Mouse (Mus musculus) left cerebral cortex, adult 2 months (tissue): ENCODE measurements at regions not wholly inside any gene's neighbourhood (a gene's known extent, or its start where the extent isn't known, plus 50 kb on each side); places are given as distances from the start of the nearest gene placed in this dataset.
A peak's percentile ranks its signal among the peaks of the same experiment; 100 is the strongest.

ENCODE experiments used
- DNase-seq, 2 experiments: peaks; one replicate each; pipeline ENCODE4 v3.0.0; 2021 to 2022; ENCODE audit warnings: low spot score in 2 of 2, mixed read lengths in 1 of 2; ENCODE audit errors: extremely low spot score in 1 of 2
- H3K27ac ChIP-seq: fragments of 200-600 bp; 2 replicates; pipeline ENCODE4 v1.8.1; 2022
- H3K4me3 ChIP-seq: fragments of 200-600 bp; 2 replicates; pipeline ENCODE4 v1.8.1; 2022
- CTCF ChIP-seq: fragments of 200-600 bp; IDR thresholded peaks from 2 replicates; pipeline ENCODE4 v1.8.1; 2022; ENCODE audit warnings: antibody characterized with exemption, mild to moderate bottlenecking, moderate library complexity
- intact Hi-C: fragments of 180-260 bp; cut with DNase I; formaldehyde crosslinking; loops from one replicate; pipeline ENCODE4 v1.15.1; 2025

GRCm38 (mm10) chr1:69286374-69286773 lies 178.5 kb upstream of the Erbb4 start:
- Histone ChIP-seq H3K27ac (no peak overlapping the region), H3K4me3 (no peak overlapping the region)
- TF ChIP-seq CTCF: no peak
- intact Hi-C loops: no loop called here
- no peak for DNase-seq

- intact Hi-C loops: no loop called here
- DNase-seq: no peak
- TF ChIP-seq CTCF: no peak
- Histone ChIP-seq H3K4me3 (no peak overlapping the region), H3K27ac (no peak overlapping the region)
These were observed 169.6 kb upstream of the Erbb4 start for GRCm38 (mm10) chr1:69277428-69277827.

DNA sequence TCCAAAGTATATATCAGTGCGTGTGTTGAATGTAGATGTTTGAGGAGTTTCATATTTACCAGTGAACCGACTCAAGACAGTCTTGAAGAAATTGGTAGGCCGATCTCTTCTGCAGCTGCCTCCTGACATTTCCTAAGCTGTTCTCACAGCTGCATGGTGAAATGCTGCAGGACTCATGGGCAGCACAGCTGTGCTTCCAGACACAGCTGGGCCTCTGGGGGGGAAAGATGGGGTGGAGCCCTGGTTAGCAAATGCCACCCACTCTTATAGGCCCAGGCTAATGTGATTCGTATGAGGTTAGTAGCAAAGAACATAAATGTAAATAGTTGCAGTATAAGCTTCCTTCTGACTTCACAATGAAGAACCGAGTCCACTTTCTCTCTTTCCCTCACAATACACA lies 139.8 kb upstream of the Erbb4 start:
- DNase-seq: no peak
- no peak for TF ChIP-seq CTCF
- intact Hi-C loops: no loop called here

GRCm38 (mm10) chr1:69242289-69242909 lies 134.5 kb upstream of the Erbb4 start:
- DNase-seq: no peak
- Histone ChIP-seq H3K4me3 (peak overlapping the region; percentile 43), H3K27ac (no peak overlapping the region)
- intact Hi-C loops: loop anchor here (5.0 kb wide), 2 partner anchors 445 to 545 kb away; partner anchors contain the start of gene Ikzf2
- no peak for TF ChIP-seq CTCF

More for the DNA sequence above, 139.8 kb upstream of the Erbb4 start:
- Histone ChIP-seq H3K4me3 (no peak overlapping the region), H3K27ac (no peak overlapping the region)

GRCm38 (mm10) chr1:69241502-69242214 lies 133.8 kb upstream of the Erbb4 start:
- intact Hi-C loops: loop anchor here (5.0 kb wide), 2 partner anchors 446 to 546 kb away; partner anchors contain the start of gene Ikzf2
- peak overlapping the region; percentile 43 for H3K4me3 ChIP-seq
- peak; percentile 49 to 71 for DNase-seq
- no peak overlapping the region for H3K27ac ChIP-seq
- peak; percentile 99 for TF ChIP-seq CTCF

GRCm38 (mm10) chr1:69227864-69228263 lies 120.0 kb upstream of the Erbb4 start:
- no peak for DNase-seq
- intact Hi-C loops: no loop called here
- Histone ChIP-seq H3K27ac (no peak overlapping the region), H3K4me3 (no peak overlapping the region)
- no peak for TF ChIP-seq CTCF

- DNase-seq: no peak
- no peak for TF ChIP-seq CTCF
- Histone ChIP-seq H3K4me3 (no peak overlapping the region), H3K27ac (no peak overlapping the region)
- intact Hi-C loops: no loop called here
These were observed 105.1 kb upstream of the Erbb4 start for GRCm38 (mm10) chr1:69212896-69213500.

- no peak for TF ChIP-seq CTCF
- Histone ChIP-seq H3K4me3 (no peak overlapping the region), H3K27ac (no peak overlapping the region)
- DNase-seq: no peak
- intact Hi-C loops: no loop called here
These were observed 94.9 kb upstream of the Erbb4 start for GRCm38 (mm10) chr1:69202745-69203144.

DNA sequence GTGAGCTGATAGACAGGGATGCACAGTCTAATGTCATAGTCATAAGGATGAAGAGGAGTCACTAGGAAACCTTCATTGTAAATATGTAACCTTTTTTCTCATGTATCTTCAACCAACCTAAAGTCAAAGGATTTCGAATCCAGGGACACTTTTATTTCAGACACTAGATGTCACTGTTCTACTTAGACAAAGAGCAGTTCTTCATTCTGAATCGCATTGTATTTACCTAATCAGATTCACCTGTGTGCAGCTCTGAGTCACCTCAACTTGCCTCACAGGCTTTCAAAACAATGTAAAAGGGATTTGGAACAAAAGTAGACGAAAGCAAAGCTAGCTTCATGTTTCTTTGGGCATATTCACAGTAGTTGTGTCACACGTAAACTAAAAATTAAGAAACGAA lies 57.3 kb upstream of the Erbb4 start:
- intact Hi-C loops: loop anchor here (5.0 kb wide), 1 partner anchor 617 kb away; no protein-coding TSS in a partner anchor
- no peak for DNase-seq
- no peak overlapping the region for H3K4me3 ChIP-seq
- peak; percentile 56 for TF ChIP-seq CTCF
- H3K27ac ChIP-seq: no peak overlapping the region
